Mouse (Mus musculus) megakaryocyte, embryonic 14.5 days (primary cell): Measurements from ENCODE around the gene Pard3.

Experiments used
- FLI1 ChIP-seq: IDR thresholded peaks from 2 replicates; pipeline ENCODE4 v1.6.1; 2012; ENCODE audit warnings: low read length, inconsistent platforms, mixed read lengths
- GATA1 ChIP-seq: IDR thresholded peaks from 3 replicates; pipeline ENCODE4 v1.6.1; 2012; ENCODE audit warnings: mixed read lengths, low read length, inconsistent platforms, borderline replicate concordance

- TF ChIP-seq FLI1: no peak
- TF ChIP-seq GATA1: no peak
These were observed 539.4 kb downstream of the Pard3 start for GRCm38 (mm10) chr8:127603062-127603461.
